Mouse (Mus musculus) myocyte (in vitro differentiated cells): Measurements from ENCODE around the gene Tex9.

ENCODE experiments used
- CEBPB ChIP-seq: IDR thresholded peaks from 2 replicates; pipeline ENCODE4 v1.6.1; 2011; ENCODE audit warnings: mild to moderate bottlenecking, moderate library complexity; ENCODE audit not compliant: poor library complexity, insufficient read depth, severe bottlenecking
- E2F4 ChIP-seq: IDR thresholded peaks from one replicate; pipeline ENCODE4 v1.6.1; 2011; ENCODE audit warnings: mild to moderate bottlenecking, control low read depth, moderate library complexity; ENCODE audit not compliant: insufficient read depth
- MAX ChIP-seq: IDR thresholded peaks from one replicate; pipeline ENCODE4 v1.6.1; 2011; ENCODE audit warnings: low read depth, mild to moderate bottlenecking, control low read depth
- MYOG ChIP-seq, 3 experiments: IDR thresholded peaks; one replicate each; pipeline ENCODE4 v1.6.1; 2011; ENCODE audit warnings: control low read depth in 2 of 3, low read depth in 2 of 3, mild to moderate bottlenecking in 2 of 3; ENCODE audit not compliant: insufficient read length in 2 of 3, control insufficient read depth in 1 of 3, insufficient read depth in 1 of 3
- POLR2A ChIP-seq: IDR thresholded peaks from one replicate; pipeline ENCODE4 v1.6.1; 2011; ENCODE audit warnings: low read depth, mild to moderate bottlenecking, control low read depth, moderate library complexity; ENCODE audit not compliant: insufficient read length
- POLR2AphosphoS2 ChIP-seq: IDR thresholded peaks from one replicate; pipeline ENCODE4 v1.6.1; 2011; ENCODE audit warnings: low read depth, control low read depth; ENCODE audit not compliant: insufficient read length
- REST ChIP-seq: IDR thresholded peaks from one replicate; pipeline ENCODE4 v1.6.1; 2011; ENCODE audit warnings: mild to moderate bottlenecking, control low read depth, moderate library complexity; ENCODE audit not compliant: insufficient read depth, insufficient read length
- SRF ChIP-seq: IDR thresholded peaks from one replicate; pipeline ENCODE4 v1.6.1; 2011; ENCODE audit warnings: low read depth; ENCODE audit not compliant: control insufficient read depth, insufficient read length
- TCF12 ChIP-seq: IDR thresholded peaks from one replicate; pipeline ENCODE4 v1.6.1; 2011; ENCODE audit warnings: mild to moderate bottlenecking, control low read depth; ENCODE audit not compliant: poor library complexity, insufficient read depth, severe bottlenecking
- TCF3 ChIP-seq: IDR thresholded peaks from one replicate; pipeline ENCODE4 v1.6.1; 2011; ENCODE audit warnings: low read depth, control low read depth; ENCODE audit not compliant: insufficient read length
- USF1 ChIP-seq: IDR thresholded peaks from one replicate; pipeline ENCODE4 v1.6.1; 2011; ENCODE audit warnings: low read depth, mild to moderate bottlenecking, control low read depth, moderate library complexity

DNA sequence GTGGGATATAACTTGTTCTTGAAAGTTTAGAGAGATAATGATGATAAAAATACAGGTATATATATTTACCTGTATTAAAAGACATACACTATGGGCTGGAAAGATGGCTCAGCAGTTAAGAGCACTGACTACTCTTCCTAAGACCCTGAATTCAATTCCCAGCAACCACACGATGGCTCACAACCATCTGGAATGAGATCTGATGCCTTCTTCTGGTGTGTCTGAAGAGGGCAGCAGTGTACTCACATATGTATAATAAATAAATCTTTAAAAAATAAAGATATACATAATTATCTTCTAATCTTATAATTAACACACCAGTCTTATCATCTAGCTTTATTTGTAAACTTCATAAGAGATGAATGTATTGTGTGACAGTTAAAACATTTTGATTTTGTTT, 35.6 kb downstream of the Tex9 start:
- TF ChIP-seq E2F4: no peak
- no peak for TF ChIP-seq POLR2A
- TF ChIP-seq USF1: no peak
- no peak for TF ChIP-seq MAX
- TF ChIP-seq TCF3: no peak
- TF ChIP-seq POLR2AphosphoS2: no peak
- no peak for TF ChIP-seq TCF12
- TF ChIP-seq MYOG (IDR thresholded peaks at IDR 0.05; ENCODE audit: control insufficient read depth in 1 of 3, insufficient read depth in 1 of 3, insufficient read length in 2 of 3, low read depth in 2 of 3): no peak
- no peak for TF ChIP-seq SRF
- no peak for TF ChIP-seq CEBPB
- no peak for TF ChIP-seq REST
